Mouse (Mus musculus): ENCODE measurements around the gene Olfr402.

GRCm38 (mm10) chr11:74105066-74105465 lies 48.3 kb upstream of the Olfr402 start:
- TF ChIP-seq CTCF (IDR thresholded peaks at IDR 0.05; ENCODE audit: low read depth): no peak
- TF ChIP-seq EP300 (IDR thresholded peaks at IDR 0.05; ENCODE audit: low read depth): no peak
